Mouse (Mus musculus): ENCODE data around the gene Fam166b. TPM values are rescaled to one million over a fixed set of nuclear protein-coding genes. Genes with fewer than 3 reads are reported as not detected.

Gene Fam166b
- total RNA-seq, 2 experiments from 2014 or later: 0.30 TPM; not detected in 1

DNA sequence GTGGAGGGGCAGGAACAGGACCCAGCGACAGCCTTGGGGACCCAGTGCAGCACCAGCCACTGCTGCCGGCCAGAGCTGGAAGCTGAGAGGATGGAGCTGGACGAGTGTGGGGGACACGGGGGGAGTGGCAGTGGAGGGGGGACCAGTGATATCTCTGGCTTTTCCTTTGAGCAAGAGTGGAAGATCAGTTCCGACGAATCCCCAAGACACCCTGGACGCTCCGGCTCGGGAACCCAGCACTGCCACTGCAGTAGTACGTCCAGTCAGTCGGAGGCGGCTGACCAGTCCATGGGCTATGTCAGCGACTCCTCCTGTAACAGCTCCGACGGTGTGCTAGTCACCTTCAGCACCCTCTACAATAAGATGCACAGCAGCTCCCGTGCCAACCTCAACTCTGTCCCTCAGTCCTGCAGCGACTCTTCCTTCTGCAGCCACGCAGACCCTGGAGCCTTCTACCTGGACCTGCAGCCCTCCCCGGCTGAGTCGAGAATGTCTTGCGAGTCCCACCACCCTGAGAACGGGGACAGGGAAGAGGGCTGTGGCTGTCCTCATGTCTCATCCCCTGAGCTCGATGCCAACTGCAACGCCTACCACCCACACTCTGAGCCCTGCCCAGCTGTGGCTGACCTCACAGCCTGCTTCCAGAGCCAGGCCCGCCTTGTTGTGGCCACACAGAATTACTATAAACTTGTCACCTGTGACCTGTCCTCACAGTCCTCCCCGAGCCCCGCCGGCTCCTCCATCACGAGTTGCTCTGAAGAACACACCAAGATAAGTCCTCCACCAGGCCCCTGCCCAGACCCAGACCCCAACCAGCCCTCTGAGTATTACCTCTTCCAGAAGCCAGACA lies 13.5 kb downstream of the Fam166b start:
- DNase-seq (ENCODE audit: extremely low spot score in 1 of 2, low spot score in 2 of 2): no peak

GRCm38 (mm10) chr4:43414761-43415160 lies 14.2 kb downstream of the Fam166b start:
- intact Hi-C loops (cut with DNase I): no loop called here
- DNase-seq (ENCODE audit: extremely low spot score in 1 of 2, low spot score in 2 of 2): no peak

More for the DNA sequence above, 13.5 kb downstream of the Fam166b start:
- intact Hi-C loops (cut with DNase I): no loop called here

GRCm38 (mm10) chr4:43407071-43407920 lies 21.6 kb downstream of the Fam166b start:
- DNase-seq (ENCODE audit: extremely low spot score in 1 of 2, low spot score in 2 of 2): no peak
- intact Hi-C loops (cut with DNase I): loop anchor here (5.0 kb wide), 1 partner anchor 360 kb away; the partner anchor contains the start of gene Fam214b

- intact Hi-C loops (cut with DNase I): loop anchor here (5.0 kb wide), 1 partner anchor 359 kb away; the partner anchor contains the start of gene Fam214b
- peak; percentile 66 to 91 for DNase-seq (ENCODE audit: extremely low spot score in 1 of 2, low spot score in 2 of 2)
These were observed 22.6 kb downstream of the Fam166b start for GRCm38 (mm10) chr4:43406162-43406971.

GRCm38 (mm10) chr4:43404697-43405096 lies 24.2 kb downstream of the Fam166b start:
- intact Hi-C loops (cut with DNase I): loop anchor here (5.0 kb wide), 1 partner anchor 357 kb away; the partner anchor contains the start of gene Fam214b
- DNase-seq (ENCODE audit: extremely low spot score in 1 of 2, low spot score in 2 of 2): no peak

DNA sequence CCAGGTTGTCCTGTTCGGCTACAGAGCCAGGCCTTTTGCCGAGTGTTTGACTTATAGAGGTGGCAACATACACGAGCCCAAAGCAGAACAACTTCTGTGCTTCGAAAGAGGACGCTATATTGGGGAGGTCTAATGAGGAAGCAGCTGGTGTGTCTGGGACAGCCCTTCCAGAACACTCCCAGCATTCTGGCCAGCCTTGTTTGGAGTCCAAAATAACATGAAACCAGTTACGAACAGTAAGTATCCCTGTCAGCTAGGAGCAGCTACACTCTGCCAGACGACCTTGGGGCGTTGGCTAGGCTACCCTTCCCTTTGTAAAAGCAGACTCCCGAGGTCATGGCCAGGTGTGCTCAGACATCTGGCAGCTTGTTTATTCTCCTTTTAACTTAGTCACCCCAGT lies 26.7 kb downstream of the Fam166b start:
- no peak for DNase-seq (ENCODE audit: extremely low spot score in 1 of 2, low spot score in 2 of 2)
- intact Hi-C loops (cut with DNase I): no loop called here

GRCm38 (mm10) chr4:43401486-43401885 lies 27.4 kb downstream of the Fam166b start:
- no peak for DNase-seq (ENCODE audit: extremely low spot score in 1 of 2, low spot score in 2 of 2)
- intact Hi-C loops (cut with DNase I): no loop called here

GRCm38 (mm10) chr4:43400976-43401375 lies 28.0 kb downstream of the Fam166b start:
- DNase-seq (ENCODE audit: extremely low spot score in 1 of 2, low spot score in 2 of 2): no peak
- intact Hi-C loops (cut with DNase I): no loop called here

- intact Hi-C loops (cut with DNase I): no loop called here
- DNase-seq (ENCODE audit: extremely low spot score in 1 of 2, low spot score in 2 of 2): no peak
These were observed 29.4 kb downstream of the Fam166b start for GRCm38 (mm10) chr4:43399391-43400131.

DNA sequence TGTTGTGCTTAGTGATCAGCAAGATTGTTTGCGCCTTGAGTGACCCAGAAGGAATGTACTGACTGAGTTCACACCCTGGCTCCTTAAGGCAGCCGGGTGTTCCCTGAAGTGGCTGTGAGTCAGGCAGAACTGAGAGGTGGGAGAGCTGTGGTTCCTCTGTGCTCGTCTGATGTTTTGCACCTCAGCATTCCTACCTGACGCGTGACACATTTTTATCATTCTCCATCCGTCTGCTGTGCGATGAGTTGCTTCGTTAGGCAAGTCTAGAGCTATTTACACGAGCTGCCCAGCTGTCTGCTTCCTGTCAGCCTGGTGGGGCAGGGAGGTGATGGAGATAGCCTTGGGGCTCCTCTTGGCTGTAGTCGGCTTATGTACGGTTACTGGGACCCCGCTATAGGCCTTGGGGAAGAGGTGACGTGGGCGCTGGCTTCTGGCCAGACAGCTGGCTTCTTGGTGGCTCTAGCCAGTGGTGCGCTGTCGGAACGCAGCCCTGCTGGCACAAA lies 30.1 kb downstream of the Fam166b start:
- intact Hi-C loops (cut with DNase I): no loop called here
- DNase-seq (ENCODE audit: extremely low spot score in 1 of 2, low spot score in 2 of 2): peak in 1 of 2 experiments; percentile 76

GRCm38 (mm10) chr4:43398014-43398413 lies 30.9 kb downstream of the Fam166b start:
- DNase-seq (ENCODE audit: extremely low spot score in 1 of 2, low spot score in 2 of 2): no peak
- intact Hi-C loops (cut with DNase I): no loop called here

DNA sequence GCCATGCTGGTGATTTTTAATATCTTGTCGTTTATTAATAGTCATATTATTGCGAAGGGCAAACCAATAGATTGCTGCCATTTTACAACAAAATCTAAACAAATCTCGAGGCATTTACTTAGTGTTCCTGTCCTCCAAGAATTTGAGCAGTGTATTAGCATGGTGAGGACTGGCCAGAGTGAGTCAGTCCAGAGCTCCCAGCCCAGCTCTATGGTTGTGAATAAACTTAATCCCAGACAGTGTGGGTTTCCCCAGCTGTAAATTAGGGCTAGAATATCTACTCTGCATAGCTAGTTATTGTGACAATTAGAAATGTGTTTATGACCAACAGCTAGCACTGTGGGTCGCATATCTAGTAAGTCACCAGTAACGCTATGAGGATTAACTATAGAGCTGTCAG lies 32.6 kb downstream of the Fam166b start:
- DNase-seq (ENCODE audit: extremely low spot score in 1 of 2, low spot score in 2 of 2): no peak
- intact Hi-C loops (cut with DNase I): no loop called here

GRCm38 (mm10) chr4:43395836-43396235 lies 33.1 kb downstream of the Fam166b start:
- intact Hi-C loops (cut with DNase I): no loop called here
- no peak for DNase-seq (ENCODE audit: extremely low spot score in 1 of 2, low spot score in 2 of 2)

DNA sequence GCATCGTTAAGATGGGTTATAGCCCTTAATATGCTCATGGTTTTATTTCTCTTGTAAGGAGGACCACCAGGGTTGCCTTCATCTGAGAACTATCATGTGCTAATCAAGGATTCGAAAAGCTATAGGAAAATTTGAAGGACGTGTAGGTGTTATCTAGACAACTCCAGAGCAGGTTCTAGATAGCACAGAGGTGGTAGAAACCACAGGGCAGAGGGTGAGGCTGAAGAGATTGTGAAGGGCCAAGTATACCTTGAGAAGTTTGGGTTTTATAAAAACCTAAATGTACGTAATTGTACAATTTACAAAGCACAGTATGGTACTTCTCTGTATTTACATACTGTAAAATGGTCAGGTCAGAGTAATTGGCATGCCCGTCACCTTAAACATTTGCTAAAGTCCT lies 33.8 kb downstream of the Fam166b start:
- no peak for DNase-seq (ENCODE audit: extremely low spot score in 1 of 2, low spot score in 2 of 2)
- intact Hi-C loops (cut with DNase I): no loop called here

DNA sequence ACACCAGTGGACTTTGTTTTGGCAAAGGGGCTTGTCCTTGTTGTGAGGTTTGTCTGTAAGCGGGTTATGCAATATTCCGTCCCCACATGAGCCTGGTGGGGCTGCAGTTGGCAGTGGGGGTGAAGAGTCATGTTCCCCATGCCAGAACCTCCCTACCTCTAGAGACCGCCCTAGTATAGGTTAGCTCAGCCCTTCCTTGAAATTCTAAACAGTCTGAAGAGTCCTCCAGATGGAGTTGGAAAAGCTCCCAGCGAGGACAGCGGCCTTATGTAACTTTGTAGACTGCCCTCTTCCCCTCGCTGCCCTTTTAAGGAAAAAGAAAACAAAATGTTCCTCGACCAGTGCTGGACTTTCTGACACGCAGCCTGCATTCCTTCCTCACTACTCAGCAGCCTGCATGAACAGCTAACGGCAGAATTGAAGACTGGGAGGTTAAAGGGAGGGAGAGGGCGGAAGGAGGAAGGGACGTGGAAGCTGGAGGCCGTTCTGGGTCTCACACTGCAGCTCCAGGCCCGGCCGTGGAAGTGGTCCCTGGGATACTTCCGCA lies 34.5 kb downstream of the Fam166b start:
- intact Hi-C loops (cut with DNase I): no loop called here
- peak in 1 of 2 experiments; percentile 79 for DNase-seq (ENCODE audit: extremely low spot score in 1 of 2, low spot score in 2 of 2)

GRCm38 (mm10) chr4:43391521-43392050 lies 37.3 kb downstream of the Fam166b start:
- DNase-seq (ENCODE audit: extremely low spot score in 1 of 2, low spot score in 2 of 2): no peak
- intact Hi-C loops (cut with DNase I): no loop called here

DNA sequence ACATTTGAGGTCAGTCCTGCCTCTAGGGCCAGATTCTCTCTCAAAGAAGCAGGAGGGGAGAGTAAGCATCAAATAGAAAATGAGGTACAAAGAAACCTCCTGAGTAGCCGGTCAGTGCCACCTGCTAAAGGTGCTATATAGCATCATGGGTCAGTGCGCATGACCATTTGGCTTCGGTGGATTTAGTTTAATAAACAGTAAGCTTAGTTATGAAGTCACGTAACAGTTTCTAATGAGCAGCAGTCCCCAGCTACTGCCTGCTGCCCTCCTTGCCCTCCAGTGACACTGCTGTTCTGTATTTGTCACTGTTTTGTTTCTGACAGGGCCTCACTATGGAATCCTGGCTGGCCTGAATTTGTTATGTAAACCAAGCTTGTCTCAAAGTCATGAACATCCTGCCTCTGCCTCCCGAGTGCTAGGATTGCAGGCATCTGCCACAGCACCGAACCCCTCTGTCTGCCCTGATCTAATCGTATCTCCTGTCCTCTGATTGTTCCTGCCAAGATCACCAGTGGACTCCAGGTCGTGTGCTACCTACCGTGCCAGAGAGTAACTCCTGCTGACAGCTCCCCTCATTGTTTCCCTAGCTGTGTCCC lies 39.0 kb downstream of the Fam166b start:
- no peak for DNase-seq (ENCODE audit: extremely low spot score in 1 of 2, low spot score in 2 of 2)
- intact Hi-C loops (cut with DNase I): no loop called here

Measured in left cerebral cortex, postnatal 10 days (tissue).